Mouse (Mus musculus) midbrain, embryonic 14.5 days (tissue): Measurements from ENCODE around the gene Ccnd1. TPM values are rescaled to one million over a fixed set of nuclear protein-coding genes. Genes with fewer than 3 reads are reported as not detected.

Experiments used
- ATAC-seq: fragments of 200-750 bp; cut with Nextera tagmentation; 2 replicates; pipeline ENCODE4 v1.8.0; 2017; ENCODE audit warnings: moderate number of reproducible peaks, moderate library complexity; ENCODE audit not compliant: low FRiP score, low TSS enrichment
- DNase-seq: peaks from one replicate; pipeline ENCODE4 v3.0.0-alpha.2; 2015
- H3K27ac ChIP-seq: fragments of 300-500 bp; sonication (generic); replicated peaks from 2 replicates; pipeline ENCODE4 v1.5.1; 2014; ENCODE audit warnings: mild to moderate bottlenecking, low read depth, low read length, moderate library complexity
- H3K27me3 ChIP-seq: fragments of 300-500 bp; sonication (generic); 2 replicates; pipeline ENCODE4 v1.6.1; 2014; ENCODE audit warnings: low read length, control low read depth, mixed read lengths; ENCODE audit not compliant: control insufficient read depth, insufficient read depth
- H3K36me3 ChIP-seq: fragments of 300-500 bp; sonication (generic); 2 replicates; pipeline ENCODE4 v1.6.1; 2014; ENCODE audit warnings: low read length, control low read depth; ENCODE audit not compliant: control insufficient read depth, insufficient read depth
- H3K4me1 ChIP-seq: fragments of 300-500 bp; sonication (generic); 2 replicates; pipeline ENCODE4 v1.6.1; 2014; ENCODE audit warnings: mild to moderate bottlenecking, antibody characterized with exemption, low read length, control low read depth; ENCODE audit not compliant: control insufficient read depth, insufficient read depth
- H3K4me2 ChIP-seq: fragments of 300-500 bp; sonication (generic); 2 replicates; pipeline ENCODE4 v1.6.1; 2014; ENCODE audit warnings: mild to moderate bottlenecking, low read length, moderate library complexity
- H3K4me3 ChIP-seq: fragments of 300-500 bp; sonication (generic); replicated peaks from 2 replicates; pipeline ENCODE4 v1.5.1; 2014; ENCODE audit warnings: low read depth, low read length
- H3K9ac ChIP-seq: fragments of 300-500 bp; sonication (generic); replicated peaks from 2 replicates; pipeline ENCODE4 v1.6.1; 2014; ENCODE audit warnings: mild to moderate bottlenecking, low read length, moderate library complexity
- H3K9me3 ChIP-seq: fragments of 300-500 bp; sonication (generic); 2 replicates; pipeline ENCODE4 v1.6.1; 2016; ENCODE audit warnings: low read length, control low read depth, mixed read lengths; ENCODE audit not compliant: control insufficient read depth
- WGBS: fragments of 180-500 bp; shearing (Covaris S2); extraction: QIAGEN DNeasy Blood & Tissue Kit; methylation state at CpG from one replicate; pipeline ENCODE4 v1.1.7; 2014; 5-methylcytosine and 5-hydroxymethylcytosine counted together
- polyA plus RNA-seq: library from polyadenylated mRNA; unstranded; fragments of >200 nt; fragmentation: Nextera tagmentation; extraction: Ambion mirVana; gene quantifications from 2 replicates; pipeline ENCODE4 v1.2.1, GENCODE M21; 2014

Ccnd1 gene
- polyA plus RNA-seq, 1 experiment from 2014 or later: 76.3 TPM

- ATAC-seq: no peak
- Histone ChIP-seq H3K4me2 (no peak overlapping the region), H3K4me1 (peaks cover 21% of the 10 kb centered on the region), H3K9ac (no peak overlapping the region), H3K9me3 (no peaks in the 10 kb centered on the region), H3K36me3 (peaks cover 18% of the 10 kb centered on the region), H3K27me3 (peaks cover 17% of the 10 kb centered on the region; the same call in 1 of the 2 replicates), H3K27ac (no peak overlapping the region), H3K4me3 (no peak overlapping the region)
- WGBS: 53% methylated on average over 5 of the region's 5 CpGs
- peak; percentile 77 for DNase-seq
These were observed 4.2 kb downstream of the Ccnd1 start for GRCm38 (mm10) chr7:144935563-144935962.

- H3K27me3 ChIP-seq: peaks cover 13% of the 10 kb centered on the region; the same call in 1 of the 2 replicates
- DNase-seq (no peak), ATAC-seq (no peak)
- H3K4me3 ChIP-seq: no peak overlapping the region
- peaks cover 15% of the 10 kb centered on the region for H3K4me1 ChIP-seq
- WGBS: 62% methylated on average over 5 of the region's 5 CpGs
- H3K27ac ChIP-seq: no peak overlapping the region
- no peak overlapping the region for H3K9ac ChIP-seq
- H3K9me3 ChIP-seq: no peaks in the 10 kb centered on the region
- H3K36me3 ChIP-seq: peaks cover 20% of the 10 kb centered on the region
- H3K4me2 ChIP-seq: no peak overlapping the region
These were observed 4.8 kb downstream of the Ccnd1 start for GRCm38 (mm10) chr7:144934901-144935300.

GRCm38 (mm10) chr7:144933796-144934195 lies 5.9 kb downstream of the Ccnd1 start:
- H3K4me1 ChIP-seq: peaks cover 9% of the 10 kb centered on the region
- H3K27ac ChIP-seq: no peak overlapping the region
- no peak for ATAC-seq
- no peaks in the 10 kb centered on the region for H3K9me3 ChIP-seq
- H3K36me3 ChIP-seq: peaks cover 29% of the 10 kb centered on the region
- no peak overlapping the region for H3K4me2 ChIP-seq
- 95% methylated on average over 8 of the region's 8 CpGs for WGBS
- DNase-seq: no peak
- H3K27me3 ChIP-seq: peaks cover 3% of the 10 kb centered on the region; the same call in 1 of the 2 replicates
- no peak overlapping the region for H3K9ac ChIP-seq
- H3K4me3 ChIP-seq: no peak overlapping the region

- 92% methylated on average over 3 of the region's 3 CpGs for WGBS
- H3K9ac ChIP-seq: no peak overlapping the region
- DNase-seq: no peak
These were observed 6.4 kb downstream of the Ccnd1 start for GRCm38 (mm10) chr7:144933336-144933735.

GRCm38 (mm10) chr7:144932389-144932937 lies 7.3 kb downstream of the Ccnd1 start:
- no peaks in the 10 kb centered on the region for H3K27me3 ChIP-seq
- no peaks in the 10 kb centered on the region for H3K9me3 ChIP-seq
- H3K4me2 ChIP-seq: no peak overlapping the region
- no peaks in the 10 kb centered on the region for H3K4me1 ChIP-seq
- no peak for ATAC-seq
- DNase-seq: no peak
- peaks cover 38% of the 10 kb centered on the region for H3K36me3 ChIP-seq
- H3K27ac ChIP-seq: no peak overlapping the region
- H3K4me3 ChIP-seq: no peak overlapping the region
- no peak overlapping the region for H3K9ac ChIP-seq
- whole genome bisulfite sequencing: 75% methylated on average over 18 of the region's 18 CpGs

More at GRCm38 (mm10) chr7:144933336-144933735, 6.4 kb downstream of the Ccnd1 start:
- no peak for ATAC-seq
- no peaks in the 10 kb centered on the region for H3K9me3 ChIP-seq
- H3K4me1 ChIP-seq: peaks cover 5% of the 10 kb centered on the region; the same call in 1 of the 2 replicates
- H3K4me3 ChIP-seq: no peak overlapping the region
- no peak overlapping the region for H3K27ac ChIP-seq
- H3K36me3 ChIP-seq: peaks cover 33% of the 10 kb centered on the region
- no peaks in the 10 kb centered on the region; the same call in 1 of the 2 replicates for H3K27me3 ChIP-seq
- H3K4me2 ChIP-seq: no peak overlapping the region

GRCm38 (mm10) chr7:144931778-144932177 lies 7.9 kb downstream of the Ccnd1 start:
- WGBS: 21% methylated on average over 3 of the region's 3 CpGs
- H3K4me3 ChIP-seq: no peak overlapping the region
- no peaks in the 10 kb centered on the region for H3K27me3 ChIP-seq
- no peaks in the 10 kb centered on the region for H3K9me3 ChIP-seq
- H3K4me2 ChIP-seq: no peak overlapping the region
- peaks cover 40% of the 10 kb centered on the region for H3K36me3 ChIP-seq
- no peak overlapping the region for H3K27ac ChIP-seq
- DNase-seq: peak; percentile 71
- ATAC-seq: no peak
- no peaks in the 10 kb centered on the region for H3K4me1 ChIP-seq
- no peak overlapping the region for H3K9ac ChIP-seq

- ATAC-seq: no peak
- H3K9ac ChIP-seq: no peak overlapping the region
- no peaks in the 10 kb centered on the region for H3K4me1 ChIP-seq
- H3K27me3 ChIP-seq: no peaks in the 10 kb centered on the region
- WGBS: 36% methylated on average over 5 of the region's 5 CpGs
- no peak overlapping the region for H3K4me2 ChIP-seq
- H3K27ac ChIP-seq: peak overlapping the region; percentile 1; the same call in 1 of the 2 replicates
- H3K36me3 ChIP-seq: peaks cover 40% of the 10 kb centered on the region
- peak; percentile 55 for DNase-seq
- no peaks in the 10 kb centered on the region for H3K9me3 ChIP-seq
- no peak overlapping the region for H3K4me3 ChIP-seq
These were observed 9.8 kb downstream of the Ccnd1 start for GRCm38 (mm10) chr7:144929931-144930330.

GRCm38 (mm10) chr7:144929506-144929905 lies 10.2 kb downstream of the Ccnd1 start:
- H3K27me3 ChIP-seq: no peaks in the 10 kb centered on the region
- ATAC-seq (no peak), DNase-seq (peak; percentile 4)

GRCm38 (mm10) chr7:144928889-144929210 lies 10.9 kb downstream of the Ccnd1 start:
- H3K4me1 ChIP-seq: no peaks in the 10 kb centered on the region
- no peak overlapping the region for H3K4me2 ChIP-seq
- H3K9ac ChIP-seq: no peak overlapping the region
- H3K36me3 ChIP-seq: peaks cover 44% of the 10 kb centered on the region
- H3K27ac ChIP-seq: no peak overlapping the region
- H3K9me3 ChIP-seq: no peaks in the 10 kb centered on the region
- H3K27me3 ChIP-seq: no peaks in the 10 kb centered on the region
- no peak overlapping the region for H3K4me3 ChIP-seq
- WGBS: 83% methylated on average over 6 of the region's 6 CpGs
- ATAC-seq: no peak
- DNase-seq: no peak

More at GRCm38 (mm10) chr7:144929506-144929905, 10.2 kb downstream of the Ccnd1 start:
- H3K9me3 ChIP-seq: no peaks in the 10 kb centered on the region
- no peak overlapping the region for H3K4me3 ChIP-seq
- H3K36me3 ChIP-seq: peaks cover 42% of the 10 kb centered on the region
- no peaks in the 10 kb centered on the region for H3K4me1 ChIP-seq
- 0 out of 2 replicates have a peak overlapping the region, but pooled peaks have one; percentile 13 for H3K27ac ChIP-seq
- WGBS: 79% methylated on average over 8 of the region's 8 CpGs
- no peak overlapping the region for H3K9ac ChIP-seq
- no peak overlapping the region for H3K4me2 ChIP-seq
